Mouse (Mus musculus): Measurements from ENCODE around the gene Copz2. TPM values are rescaled to one million over a fixed set of nuclear protein-coding genes. Genes with fewer than 3 reads are reported as not detected.

Copz2 gene
- total and polyA plus RNA-seq, 3 experiments, result 0.35 to 4.1 (median 0.99) TPM

GRCm38 (mm10) chr11:96859635-96860034 lies 10.0 kb downstream of the Copz2 start:
- Histone ChIP-seq H3K79me2 (replicated peaks; ENCODE audit: control insufficient read depth, extremely low read depth, insufficient read depth, poor library complexity, severe bottlenecking) (no peaks in the 10 kb centered on the region), H3K27ac (ENCODE audit: insufficient read depth, low read depth) (no peak overlapping the region), H3K4me3 (replicated peaks in 1 of 3; ENCODE audit: low read depth in 2 of 3, low read length in 2 of 3, poor library complexity in 1 of 3) (no peak overlapping the region), H3K36me3 (replicated peaks in 1 of 2; ENCODE audit: control insufficient read depth in 1 of 2, insufficient read depth in 1 of 2, low read length in 1 of 2) (no peaks in the 10 kb centered on the region), H3K27me3 (replicated peaks) (peaks cover 32% of the 10 kb centered on the region), H3K9me3 (replicated peaks; ENCODE audit: low read length) (no peaks in the 10 kb centered on the region), H3K4me2 (ENCODE audit: insufficient read depth, low read depth, poor library complexity, severe bottlenecking) (peak overlapping the region; percentile 17; the same call in 1 of the 2 replicates), H3K4me1 (ENCODE audit: control insufficient read depth in 1 of 2, insufficient read depth in 2 of 2) (peaks cover 20 to 30% of the 10 kb centered on the region in 2 experiments), H3K9ac (ENCODE audit: insufficient read depth, low read depth) (no peak overlapping the region)
- dilution Hi-C loops (cut with MboI; ENCODE audit: extremely low pct_ligation_motif_present, extremely low pct_unique_long_range_greater_than_20kb, low sequenced_read_pairs) (no loop called here), in situ Hi-C loops (cut with MboI; ENCODE audit: low pct_ligation_motif_present, low pct_unique_long_range_greater_than_20kb, low sequenced_read_pairs) (loop anchor here (10.0 to 25.0 kb wide), 3 partner anchors 297 to 565 kb away; partner anchors contain the start of gene Hoxb6)
- DNase-seq (ENCODE audit: extremely low read depth), result peak; percentile 75
- TF ChIP-seq ZNF384 (IDR thresholded peaks at IDR 0.05; ENCODE audit: low read depth, low read length) (no peak), KAT2A (IDR thresholded peaks at IDR 0.05; ENCODE audit: insufficient replicate concordance, low read length) (no peak), NELFE (IDR thresholded peaks at IDR 0.05; ENCODE audit: low read depth, low read length) (no peak), ZKSCAN1 (IDR thresholded peaks at IDR 0.05; ENCODE audit: borderline replicate concordance, low read depth, low read length) (no peak), IRF4 (IDR thresholded peaks at IDR 0.05; ENCODE audit: low read depth, low read length) (peak; percentile 98), ZMIZ1 (IDR thresholded peaks at IDR 0.05; ENCODE audit: low read depth, low read length) (no peak), RCOR1 (conservative IDR thresholded peaks at IDR 0.05; ENCODE audit: low read depth, low read length) (peak; percentile 90; the same call in 1 of the 2 replicates), POLR2A (IDR thresholded peaks at IDR 0.05; ENCODE audit: low read depth, low read length) (no peak), MXI1 (IDR thresholded peaks at IDR 0.05; ENCODE audit: low read depth, low read length) (no peak), SMC3 (IDR thresholded peaks at IDR 0.05; ENCODE audit: low read depth, low read length) (no peak), GABPA (IDR thresholded peaks at IDR 0.05; ENCODE audit: insufficient replicate concordance, low read depth, low read length) (no peak), JUND (conservative IDR thresholded peaks at IDR 0.05; ENCODE audit: low read depth, low read length) (peak; percentile 98), SIN3A (IDR thresholded peaks at IDR 0.05; ENCODE audit: low read length) (peak; percentile 68), ELF1 (IDR thresholded peaks at IDR 0.05; ENCODE audit: low read depth, low read length) (0 out of 2 replicates have a peak, but pooled peaks have one; percentile 2), USF2 (conservative IDR thresholded peaks at IDR 0.05; ENCODE audit: low read depth, low read length) (no peak), BHLHE40 (IDR thresholded peaks at IDR 0.05; ENCODE audit: low read depth, low read length) (no peak), JUN (IDR thresholded peaks at IDR 0.05; ENCODE audit: insufficient read depth, low read depth, low read length) (peak; percentile 90), USF1 (IDR thresholded peaks at IDR 0.05; ENCODE audit: low read depth, low read length) (no peak), TCF12 (IDR thresholded peaks at IDR 0.05; ENCODE audit: low read depth, low read length) (0 out of 2 replicates have a peak, but pooled peaks have one; percentile 44), NRF1 (IDR thresholded peaks at IDR 0.05; ENCODE audit: low read depth, low read length) (no peak), UBTF (IDR thresholded peaks at IDR 0.05; ENCODE audit: low read depth, low read length) (no peak), E2F4 (IDR thresholded peaks at IDR 0.05; ENCODE audit: insufficient replicate concordance, low read depth, low read length) (no peak), ETS1 (conservative IDR thresholded peaks at IDR 0.05; ENCODE audit: low read depth, low read length) (peak; percentile 95), MAX (IDR thresholded peaks at IDR 0.05; ENCODE audit: low read length) (no peak), POLR2AphosphoS2 (IDR thresholded peaks at IDR 0.05; ENCODE audit: low read depth, low read length) (no peak), MAFK (IDR thresholded peaks at IDR 0.05; ENCODE audit: insufficient replicate concordance, low read length) (0 out of 2 replicates have a peak, but pooled peaks have one; percentile 69), MEF2A (IDR thresholded peaks at IDR 0.05; ENCODE audit: borderline replicate concordance, low read depth, low read length) (0 out of 2 replicates have a peak, but pooled peaks have one; percentile 55), HCFC1 (IDR thresholded peaks at IDR 0.05; ENCODE audit: low read depth, low read length) (no peak), EP300 (IDR thresholded peaks at IDR 0.05; ENCODE audit: low read length) (peak; percentile 91), CTCF (conservative IDR thresholded peaks at IDR 0.05 in 1 of 2, IDR thresholded peaks at IDR 0.05 in 1 of 2; ENCODE audit: low read depth in 2 of 2, low read length in 2 of 2) (no peak), PAX5 (IDR thresholded peaks at IDR 0.05; ENCODE audit: low read length) (no peak), TBP (conservative IDR thresholded peaks at IDR 0.05; ENCODE audit: low read depth, low read length) (0 out of 2 replicates have a peak, but pooled peaks have one; percentile 7), MAZ (IDR thresholded peaks at IDR 0.05; ENCODE audit: low read depth, low read length) (0 out of 2 replicates have a peak, but pooled peaks have one; percentile 71), CHD1 (IDR thresholded peaks at IDR 0.05; ENCODE audit: low read depth, low read length) (no peak), RAD21 (IDR thresholded peaks at IDR 0.05; ENCODE audit: low read depth, low read length) (no peak; the same call in 1 of the 2 replicates), MYC (IDR thresholded peaks at IDR 0.05; ENCODE audit: low read depth, low read length) (peak; percentile 63), CHD2 (IDR thresholded peaks at IDR 0.05; ENCODE audit: low read length) (no peak), ZC3H11A (IDR thresholded peaks at IDR 0.05; ENCODE audit: low read depth, low read length) (no peak)
